Mouse (Mus musculus): ENCODE results near the gene Abcc3. TPM values are rescaled to one million over a fixed set of nuclear protein-coding genes. Genes with fewer than 3 reads are reported as not detected.

Gene Abcc3
- polyA plus RNA-seq, 2 experiments: 3.5 to 4.7 TPM

- Histone ChIP-seq H3K4me2 (ENCODE audit: low read depth) (no peak overlapping the region), H3K9me3 (ENCODE audit: control insufficient read depth, low read length) (no peaks in the 10 kb centered on the region), H3K27me3 (ENCODE audit: control insufficient read depth, insufficient read depth, low read length) (no peaks in the 10 kb centered on the region), H3K4me3 (ENCODE audit: insufficient read depth in 1 of 2, low read depth in 2 of 2, low read length in 2 of 2) (no peak overlapping the region), H3K4me1 (replicated peaks; ENCODE audit: control insufficient read depth in 2 of 2, insufficient read depth in 2 of 2, low read length in 1 of 2) (peaks cover 6 to 24% of the 10 kb centered on the region in 2 experiments), H3K9ac (replicated peaks) (no peak overlapping the region), H3K36me3 (replicated peaks; ENCODE audit: control insufficient read depth, insufficient read depth, low read depth) (peaks cover 3% of the 10 kb centered on the region; the same call in 1 of the 2 replicates), H3K27ac (no peak overlapping the region)
- DNase-seq (ENCODE audit: low read depth in 3 of 3, low spot score in 3 of 3): no peak
- TF ChIP-seq EP300 (IDR thresholded peaks at IDR 0.05; ENCODE audit: low read depth) (no peak), CTCF (IDR thresholded peaks at IDR 0.05; ENCODE audit: low read depth) (no peak)
- WGBS (ENCODE audit: insufficient replicate concordance): 48% methylated on average over 1 of the region's 1 CpGs
- no peak for ATAC-seq (ENCODE audit: insufficient read depth)
Measured at GRCm38 (mm10) chr11:94344470-94344869, 48.3 kb downstream of the Abcc3 start.

- H3K27ac ChIP-seq: no peak overlapping the region
- no peak overlapping the region for H3K4me2 ChIP-seq (ENCODE audit: low read depth)
- no peak for ATAC-seq (ENCODE audit: insufficient read depth)
- no peak overlapping the region for H3K9ac ChIP-seq (replicated peaks)
- H3K36me3 ChIP-seq (replicated peaks; ENCODE audit: control insufficient read depth, insufficient read depth, low read depth): peaks cover 3% of the 10 kb centered on the region; the same call in 1 of the 2 replicates
- peaks cover 6 to 19% of the 10 kb centered on the region in 2 experiments for H3K4me1 ChIP-seq (replicated peaks; ENCODE audit: control insufficient read depth in 2 of 2, insufficient read depth in 2 of 2, low read length in 1 of 2)
- TF ChIP-seq CTCF (IDR thresholded peaks at IDR 0.05; ENCODE audit: low read depth) (no peak), EP300 (IDR thresholded peaks at IDR 0.05; ENCODE audit: low read depth) (no peak)
- H3K27me3 ChIP-seq (ENCODE audit: control insufficient read depth, insufficient read depth, low read length): no peaks in the 10 kb centered on the region
- WGBS (ENCODE audit: insufficient replicate concordance): 57% methylated on average over 5 of the region's 5 CpGs
- no peak for DNase-seq (ENCODE audit: low read depth in 3 of 3, low spot score in 3 of 3)
- no peak overlapping the region for H3K4me3 ChIP-seq (ENCODE audit: insufficient read depth in 1 of 2, low read depth in 2 of 2, low read length in 2 of 2)
- H3K9me3 ChIP-seq (ENCODE audit: control insufficient read depth, low read length): no peaks in the 10 kb centered on the region
Measured at GRCm38 (mm10) chr11:94343955-94344358, 48.8 kb downstream of the Abcc3 start.

- TF ChIP-seq EP300 (IDR thresholded peaks at IDR 0.05; ENCODE audit: low read depth): no peak
- DNase-seq (ENCODE audit: low read depth in 3 of 3, low spot score in 3 of 3) (no peak), ATAC-seq (ENCODE audit: insufficient read depth) (no peak; the same call in 1 of the 2 replicates)
- Histone ChIP-seq H3K36me3 (replicated peaks; ENCODE audit: control insufficient read depth, insufficient read depth, low read depth) (peaks cover 7% of the 10 kb centered on the region), H3K9me3 (ENCODE audit: control insufficient read depth, low read length) (no peaks in the 10 kb centered on the region), H3K9ac (replicated peaks) (no peak overlapping the region), H3K27ac (no peak overlapping the region), H3K4me1 (replicated peaks; ENCODE audit: control insufficient read depth in 2 of 2, insufficient read depth in 2 of 2, low read length in 1 of 2) (peaks cover 6 to 18% of the 10 kb centered on the region in 2 experiments), H3K27me3 (ENCODE audit: control insufficient read depth, insufficient read depth, low read length) (no peaks in the 10 kb centered on the region), H3K4me3 (ENCODE audit: insufficient read depth in 1 of 2, low read depth in 2 of 2, low read length in 2 of 2) (no peak overlapping the region), H3K4me2 (ENCODE audit: low read depth) (no peak overlapping the region)
- 55% methylated on average over 13 of the region's 13 CpGs for WGBS (ENCODE audit: insufficient replicate concordance)
Measured at GRCm38 (mm10) chr11:94342114-94342905, 50.5 kb downstream of the Abcc3 start.

- H3K27ac ChIP-seq: no peak overlapping the region
Measured at GRCm38 (mm10) chr11:94340948-94341933, 51.6 kb downstream of the Abcc3 start.

More at GRCm38 (mm10) chr11:94340948-94341933, 51.6 kb downstream of the Abcc3 start:
- H3K4me2 ChIP-seq (ENCODE audit: low read depth): no peak overlapping the region
- peaks cover 7% of the 10 kb centered on the region for H3K36me3 ChIP-seq (replicated peaks; ENCODE audit: control insufficient read depth, insufficient read depth, low read depth)
- DNase-seq (ENCODE audit: low read depth in 3 of 3, low spot score in 3 of 3) (no peak), ATAC-seq (ENCODE audit: insufficient read depth) (no peak)
- 70% methylated on average over 10 of the region's 10 CpGs for WGBS (ENCODE audit: insufficient replicate concordance)
- H3K9me3 ChIP-seq (ENCODE audit: control insufficient read depth, low read length): no peaks in the 10 kb centered on the region
- no peak for TF ChIP-seq CTCF (IDR thresholded peaks at IDR 0.05; ENCODE audit: low read depth)
- TF ChIP-seq EP300 (IDR thresholded peaks at IDR 0.05; ENCODE audit: low read depth): no peak
- no peak overlapping the region for H3K4me3 ChIP-seq (ENCODE audit: insufficient read depth in 1 of 2, low read depth in 2 of 2, low read length in 2 of 2)
- peaks cover 6 to 16% of the 10 kb centered on the region in 2 experiments for H3K4me1 ChIP-seq (replicated peaks; ENCODE audit: control insufficient read depth in 2 of 2, insufficient read depth in 2 of 2, low read length in 1 of 2)
- H3K9ac ChIP-seq (replicated peaks): no peak overlapping the region
- no peaks in the 10 kb centered on the region for H3K27me3 ChIP-seq (ENCODE audit: control insufficient read depth, insufficient read depth, low read length)
